Mouse (Mus musculus) layer of hippocampus, postnatal 36 days (tissue): ENCODE data around the gene Adrb1. TPM values are rescaled to one million over a fixed set of nuclear protein-coding genes. Genes with fewer than 3 reads are reported as not detected.

Experiments used
- DNase-seq, 2 experiments: peaks; one replicate each; pipeline ENCODE4 v3.0.0; 2022
- total RNA-seq, 2 experiments: library from RNA; stranded (reverse); gene quantifications; 2 replicates each; pipeline ENCODE4 v1.2.3; 2021

Gene Adrb1
- total RNA-seq, 2 experiments from 2014 or later = 18.4 to 20.4 TPM

- no peak for DNase-seq
Measured at GRCm38 (mm10) chr19:56703238-56704097, 18.5 kb upstream of the Adrb1 start.

DNA sequence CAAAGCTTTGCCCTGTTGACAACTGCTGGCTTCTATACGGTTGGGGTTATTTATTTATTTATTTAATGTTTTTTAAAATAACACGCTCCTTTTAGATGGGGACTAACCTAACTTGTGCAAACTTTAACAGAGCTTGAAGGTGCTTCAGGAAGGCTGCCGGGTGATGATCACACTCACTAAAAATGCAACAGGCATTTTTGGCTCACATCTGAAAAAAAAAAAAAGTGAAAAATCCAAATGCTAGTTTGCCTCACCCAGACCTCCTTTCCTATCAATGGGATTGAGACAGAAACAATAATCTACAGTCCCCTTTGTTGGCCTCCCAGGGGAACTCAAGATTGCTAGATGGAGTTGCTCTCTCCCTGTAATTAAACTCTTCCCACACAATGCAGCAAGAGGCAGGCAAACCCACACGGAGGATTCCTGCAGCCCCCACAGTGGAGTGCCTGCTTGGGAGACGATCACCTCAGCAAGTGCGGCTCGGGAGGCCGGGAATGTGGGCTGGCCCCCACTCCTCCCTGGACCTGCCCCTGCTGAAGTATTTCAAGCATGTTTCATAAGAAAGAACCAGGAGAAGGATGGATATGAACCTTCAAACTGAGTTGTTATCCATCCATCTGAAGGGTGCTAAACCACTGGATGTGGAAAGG lies 16.8 kb upstream of the Adrb1 start:
- DNase-seq = no peak

- DNase-seq = no peak
Measured at GRCm38 (mm10) chr19:56708794-56709193, 13.2 kb upstream of the Adrb1 start.

- DNase-seq = peak; percentile 35 to 50
Measured at GRCm38 (mm10) chr19:56710131-56710905, 11.7 kb upstream of the Adrb1 start.

- DNase-seq = no peak
Measured at GRCm38 (mm10) chr19:56713613-56714012, 8.4 kb upstream of the Adrb1 start.

DNA sequence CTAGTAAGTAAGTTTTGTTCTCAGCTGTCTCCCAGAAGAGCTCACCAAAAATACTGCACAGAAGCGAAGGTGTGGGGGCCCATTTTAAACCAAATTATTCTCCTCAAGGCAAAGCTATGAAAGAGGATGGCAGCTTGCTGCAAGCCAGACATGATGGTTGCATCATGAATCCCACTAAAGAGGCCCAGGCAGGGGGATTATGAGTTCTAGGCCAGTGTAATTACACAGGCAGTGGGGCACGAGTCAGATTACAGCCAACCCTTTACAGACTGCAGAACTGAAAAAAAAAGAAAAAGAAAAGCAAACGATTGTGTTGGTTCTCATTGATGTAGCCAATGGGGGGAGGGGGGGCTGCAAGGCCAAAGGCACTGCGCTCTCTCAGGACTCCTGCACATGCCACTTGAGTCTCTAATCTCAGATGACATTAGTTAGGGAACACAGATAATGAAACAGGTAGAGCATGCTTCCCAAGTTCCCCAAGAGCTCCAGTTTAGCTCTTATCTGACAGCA lies 7.3 kb upstream of the Adrb1 start:
- DNase-seq = no peak

DNA sequence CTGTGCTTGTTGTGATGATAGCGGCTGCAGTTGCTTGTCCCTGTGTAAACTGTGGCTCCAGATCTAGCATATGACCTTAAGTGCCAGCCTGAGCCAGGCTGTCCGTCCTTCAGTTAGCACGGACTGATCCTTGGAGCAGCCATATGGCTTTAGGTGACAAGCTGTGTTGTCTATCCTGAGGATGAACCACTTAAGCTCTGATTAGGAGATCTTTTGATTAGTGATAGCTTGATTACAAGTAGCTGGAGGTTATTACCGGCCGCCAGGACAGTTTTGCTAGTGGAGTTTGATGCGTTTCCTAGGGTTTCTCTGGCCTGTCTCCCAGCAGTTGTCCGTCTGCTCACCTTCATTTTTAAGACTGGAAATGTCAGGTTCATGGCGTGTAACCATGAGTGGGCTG lies 4.0 kb upstream of the Adrb1 start:
- no peak for DNase-seq

GRCm38 (mm10) chr19:56720882-56721281 lies 1.1 kb upstream of the Adrb1 start:
- DNase-seq = no peak

DNA sequence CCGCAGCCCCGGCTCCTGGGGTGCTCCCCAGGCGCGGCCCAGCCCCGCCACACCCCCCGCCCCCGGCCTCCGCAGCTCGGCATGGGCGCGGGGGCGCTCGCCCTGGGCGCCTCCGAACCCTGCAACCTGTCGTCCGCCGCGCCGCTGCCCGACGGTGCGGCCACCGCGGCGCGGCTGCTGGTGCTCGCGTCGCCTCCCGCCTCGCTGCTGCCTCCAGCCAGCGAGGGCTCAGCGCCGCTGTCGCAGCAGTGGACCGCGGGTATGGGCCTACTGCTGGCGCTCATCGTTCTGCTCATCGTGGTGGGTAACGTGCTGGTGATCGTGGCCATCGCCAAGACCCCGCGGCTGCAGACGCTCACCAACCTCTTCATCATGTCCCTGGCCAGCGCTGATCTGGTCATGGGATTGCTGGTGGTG lies 300 bp downstream of the Adrb1 start:
- DNase-seq = no peak

- DNase-seq = peak; percentile 59 to 64
Measured at GRCm38 (mm10) chr19:56722711-56723330, 822 bp downstream of the Adrb1 start.

- DNase-seq = peak; percentile 48 to 56
Measured at GRCm38 (mm10) chr19:56723331-56724125, 1.5 kb downstream of the Adrb1 start.

GRCm38 (mm10) chr19:56724126-56724597 lies 2.2 kb downstream of the Adrb1 start:
- no peak for DNase-seq

- no peak for DNase-seq
Measured at GRCm38 (mm10) chr19:56727170-56727877, 5.3 kb downstream of the Adrb1 start.

DNA sequence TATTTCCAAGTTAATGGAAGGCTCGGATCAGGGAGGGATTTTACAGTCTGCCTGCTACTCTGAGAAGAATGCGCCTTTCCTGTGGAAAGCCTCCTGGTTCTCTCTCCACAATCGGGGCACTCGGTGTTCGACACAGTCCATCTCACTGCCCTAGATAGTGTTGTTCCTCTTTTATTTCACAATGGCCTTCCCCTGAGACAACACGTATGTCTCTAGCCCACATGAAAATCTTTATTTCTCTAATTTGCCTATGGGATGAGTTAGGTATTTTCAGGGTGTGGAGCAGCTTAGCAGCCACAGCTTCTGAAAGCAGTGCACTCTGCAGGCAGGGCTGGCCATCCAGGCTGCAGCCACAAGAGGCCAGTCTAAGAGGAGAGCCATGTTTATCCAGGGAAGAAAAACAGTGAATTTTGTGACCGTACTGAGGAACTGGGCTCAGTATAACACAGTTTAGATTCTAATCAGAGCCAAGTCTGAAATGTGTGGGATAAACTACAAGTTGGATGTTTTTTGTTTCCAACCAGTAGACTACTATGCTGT lies 12.1 kb downstream of the Adrb1 start:
- DNase-seq = no peak

- no peak for DNase-seq
Measured at GRCm38 (mm10) chr19:56735747-56736146, 13.7 kb downstream of the Adrb1 start.

- DNase-seq = no peak
Measured at GRCm38 (mm10) chr19:56736287-56736686, 14.3 kb downstream of the Adrb1 start.

- DNase-seq = no peak
Measured at GRCm38 (mm10) chr19:56745061-56745460, 23.1 kb downstream of the Adrb1 start.

DNA sequence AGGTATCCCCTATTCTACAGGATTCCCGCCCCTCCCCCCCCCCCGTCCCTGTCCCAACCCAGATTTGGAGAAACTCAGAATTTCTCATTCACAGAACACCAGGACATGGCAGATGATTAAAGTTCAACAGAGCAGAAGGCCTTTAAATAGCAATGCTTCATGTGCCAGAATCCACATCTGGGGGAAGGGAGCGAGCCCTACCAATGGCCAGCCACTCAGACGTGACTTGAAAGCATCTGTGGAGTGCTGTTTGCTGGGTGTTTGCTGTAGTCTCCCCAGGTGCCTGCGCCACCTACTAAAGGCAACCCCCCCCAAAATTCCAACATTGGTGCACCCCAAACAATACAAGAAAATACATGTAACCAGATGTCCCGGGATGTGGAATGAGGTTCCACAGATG lies 23.5 kb downstream of the Adrb1 start:
- no peak for DNase-seq

- no peak for DNase-seq
Measured at GRCm38 (mm10) chr19:56746618-56747017, 24.6 kb downstream of the Adrb1 start.

GRCm38 (mm10) chr19:56747878-56748277 lies 25.9 kb downstream of the Adrb1 start:
- DNase-seq = no peak
